Mouse (Mus musculus) small intestine, adult 2 months (tissue): Measurements from ENCODE around the gene Erlin1.

ENCODE experiments used
- CTCF ChIP-seq: fragments of 200-500 bp; IDR thresholded peaks from 2 replicates; pipeline ENCODE4 v1.5.1; 2012; ENCODE audit warnings: low read depth, mild to moderate bottlenecking, control low read depth, inconsistent platforms, low read length, moderate library complexity, mixed read lengths; ENCODE audit not compliant: insufficient replicate concordance, insufficient read length; ENCODE audit errors: extremely low read depth
- POLR2A ChIP-seq: fragments of 200-500 bp; IDR thresholded peaks from 2 replicates; pipeline ENCODE4 v1.6.1; 2012; ENCODE audit warnings: low read depth, mild to moderate bottlenecking, control low read depth, inconsistent platforms, low read length, moderate library complexity

GRCm38 (mm10) chr19:44024921-44025585 lies 44.5 kb downstream of the Erlin1 start:
- no peak for TF ChIP-seq CTCF
- no peak for TF ChIP-seq POLR2A
